Mouse (Mus musculus): ENCODE results near the gene Smad6. TPM values are rescaled to one million over a fixed set of nuclear protein-coding genes. Genes with fewer than 3 reads are reported as not detected.

The Smad6 gene
- polyA plus RNA-seq (2014; fragmentation: Illumina TruSeq; extraction: RNeasy Lipid Tissue Mini Kit (QIAGEN cat#74804); ENCODE audit: low read depth, low replicate concordance): 2.6 TPM

DNA sequence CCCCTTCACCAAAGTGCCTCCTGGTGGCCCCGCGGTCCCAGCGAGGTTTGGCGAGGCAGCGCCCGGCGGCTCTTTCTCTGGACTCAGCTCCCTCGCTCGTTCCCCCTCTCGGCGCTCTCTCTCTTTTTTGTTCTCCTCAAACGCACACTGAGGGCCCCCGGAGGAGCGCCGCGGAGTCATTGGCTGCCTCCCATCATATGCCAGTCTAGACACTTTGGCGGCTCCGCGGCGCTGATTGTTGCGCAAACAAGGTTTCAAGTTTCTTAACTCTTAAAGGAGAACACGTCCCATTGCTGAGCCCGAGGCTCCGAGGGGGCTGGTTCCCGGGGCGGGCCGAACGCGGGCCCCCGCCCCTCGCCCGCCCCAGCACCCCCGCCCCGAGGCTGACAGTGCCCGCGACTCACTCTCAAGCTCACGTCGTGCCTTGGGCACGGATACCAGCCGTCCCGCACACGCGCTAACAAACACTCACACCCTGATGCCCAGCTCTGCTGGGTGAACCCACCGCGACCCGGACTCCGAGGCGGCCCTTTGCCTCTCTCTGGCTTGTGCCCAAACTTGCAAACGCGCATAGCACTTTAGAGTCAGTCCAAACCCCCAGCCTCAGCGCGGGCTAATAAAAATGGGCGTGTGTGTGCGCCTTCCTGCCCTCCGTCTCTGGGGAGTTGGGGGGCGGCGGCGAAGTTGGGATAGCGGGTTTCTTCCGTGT is at the start of gene Smad6:
Gene Smad6, minus strand, starts transcription at position 207 of the 709 bp plus-strand sequence.

Other genes starting within 250 kb of the Smad6 start
- gene Lctl, start 95.1 kb upstream of the Smad6 start, polyA plus RNA-seq (2014; fragmentation: Illumina TruSeq; extraction: RNeasy Lipid Tissue Mini Kit (QIAGEN cat#74804); ENCODE audit: low read depth, low replicate concordance): 1.0 TPM
- 5.8 TPM for gene Zwilch, start 151.0 kb upstream of the Smad6 start, polyA plus RNA-seq (2014; fragmentation: Illumina TruSeq; extraction: RNeasy Lipid Tissue Mini Kit (QIAGEN cat#74804); ENCODE audit: low read depth, low replicate concordance)
- 475 TPM for gene Rpl4, start 151.3 kb upstream of the Smad6 start, polyA plus RNA-seq (2014; fragmentation: Illumina TruSeq; extraction: RNeasy Lipid Tissue Mini Kit (QIAGEN cat#74804); ENCODE audit: low read depth, low replicate concordance)
- gene Snapc5, start 157.2 kb upstream of the Smad6 start, polyA plus RNA-seq (2014; fragmentation: Illumina TruSeq; extraction: RNeasy Lipid Tissue Mini Kit (QIAGEN cat#74804); ENCODE audit: low read depth, low replicate concordance): 71.6 TPM
- gene Uchl4, start 213.1 kb upstream of the Smad6 start, polyA plus RNA-seq (2014; fragmentation: Illumina TruSeq; extraction: RNeasy Lipid Tissue Mini Kit (QIAGEN cat#74804); ENCODE audit: low read depth, low replicate concordance): not detected
- 65.7 TPM for gene Map2k1, start 231.6 kb upstream of the Smad6 start, polyA plus RNA-seq (2014; fragmentation: Illumina TruSeq; extraction: RNeasy Lipid Tissue Mini Kit (QIAGEN cat#74804); ENCODE audit: low read depth, low replicate concordance)

Measured in adrenal gland, adult 10 weeks (tissue).